Mouse (Mus musculus) embryonic fibroblast, embryonic 13.5 days (primary cell): Measurements from ENCODE around the gene Fam131b.

ENCODE experiments used
- CTCF ChIP-seq: IDR thresholded peaks from 2 replicates; pipeline ENCODE4 v1.5.1; 2011; ENCODE audit warnings: mild to moderate bottlenecking, control low read depth, low read length, moderate library complexity, borderline replicate concordance; ENCODE audit not compliant: insufficient read depth
- POLR2A ChIP-seq: IDR thresholded peaks from 2 replicates; pipeline ENCODE4 v1.6.1; 2011; ENCODE audit warnings: low read depth, mild to moderate bottlenecking, control low read depth, low read length, moderate library complexity

GRCm38 (mm10) chr6:42287562-42287961, 36.9 kb downstream of the Fam131b start:
- TF ChIP-seq CTCF: no peak
- no peak for TF ChIP-seq POLR2A
